Mouse (Mus musculus) olfactory bulb, adult 2 months (tissue): ENCODE measurements around the gene Ica1.

ENCODE experiments used
- CTCF ChIP-seq: fragments of 200-500 bp; IDR thresholded peaks from 2 replicates; pipeline ENCODE4 v1.5.1; 2012; ENCODE audit warnings: low read depth, mild to moderate bottlenecking, low read length, moderate library complexity; ENCODE audit not compliant: insufficient read depth
- POLR2A ChIP-seq: fragments of 200-500 bp; IDR thresholded peaks from 2 replicates; pipeline ENCODE4 v1.6.1; 2012; ENCODE audit warnings: mild to moderate bottlenecking, low read depth, low read length, moderate library complexity; ENCODE audit not compliant: insufficient read depth

DNA sequence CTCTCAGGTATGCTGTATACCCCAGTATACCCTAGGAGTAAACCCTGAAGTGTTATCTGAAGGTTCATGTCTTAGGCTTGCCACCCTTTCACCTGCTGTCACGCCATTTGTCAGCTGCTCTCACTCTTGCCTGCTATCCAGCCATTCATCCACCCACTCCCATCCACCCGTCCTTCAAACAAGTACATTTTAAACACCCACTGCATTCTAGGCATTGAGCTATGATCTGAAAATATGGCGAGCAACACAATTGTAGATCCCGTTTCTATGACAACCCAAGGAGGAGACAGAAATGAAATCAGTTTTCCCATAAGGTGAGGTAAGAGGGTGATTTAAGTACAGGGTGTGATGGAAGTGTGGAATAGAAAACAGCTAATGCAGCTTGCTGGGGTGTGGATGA lies 140.2 kb downstream of the Ica1 start:
- TF ChIP-seq POLR2A: no peak
- TF ChIP-seq CTCF: no peak
